ENCODE assay signal across 15 mouse cellular contexts in genomic region chr15:80760935-80761334, GRCm38 (mm10). TPM values are rescaled to one million over a fixed set of nuclear protein-coding genes. Genes with fewer than 3 reads are reported as not detected.
DNase-seq lines count a peak whose midpoint lies in the region; ATAC-seq and TF ChIP-seq lines count a peak whose summit lies in the region.
"Had no signal": no experiment of that assay in that cellular context is flagged by ENCODE, and none has a peak within 500 bp of the region (broad histone marks: within the 10 kb centered on the region; RNA-seq: fewer than 3 reads in every experiment).

No protein-coding gene starts in this region.

- DNase-seq in heart, adult 2 months, result no peak
- peak; percentile 34 for DNase-seq in yolk sac, embryonic 10.5 days (ENCODE audit: low spot score)
- DNase-seq in midbrain, embryonic 10.5 days (ENCODE audit: low spot score), result no peak
- no peak for DNase-seq in thymus, postnatal 25 days
- DNase-seq: adrenal gland, adult 2 months; cerebellum, adult 8-10 months; forebrain, postnatal 0 days; kidney, adult 8-10 months; lung, postnatal 36 days had no signal

- intact Hi-C loops in heart, adult 2 months (cut with DNase I), result no loop called here

- H3K36me3 ChIP-seq in heart, embryonic 13.5 days, result 0 out of 2 replicates have a peak, but pooled peaks cover 2% of the 10 kb centered on the region
- H3K36me3 ChIP-seq in heart, adult 2 months (ENCODE audit: control insufficient read depth, insufficient read depth, low read length), result peaks cover 10% of the 10 kb centered on the region
- H3K36me3 ChIP-seq in liver, embryonic 16.5 days (ENCODE audit: control insufficient read depth, insufficient read depth), result no peaks in the 10 kb centered on the region
- H3K36me3 ChIP-seq in midbrain, embryonic 10.5 days, result no peaks in the 10 kb centered on the region
- H3K36me3 ChIP-seq: hindbrain, embryonic 10.5 days; limb, embryonic 12.5 days had no signal

- no peaks in the 10 kb centered on the region for H3K27me3 ChIP-seq in heart, embryonic 13.5 days (replicated peaks)
- no peaks in the 10 kb centered on the region for H3K27me3 ChIP-seq in heart, adult 2 months (ENCODE audit: control insufficient read depth, insufficient read depth, low read length)
- H3K27me3 ChIP-seq in liver, embryonic 16.5 days (ENCODE audit: control insufficient read depth, insufficient read depth, low read depth, low read length), result no peaks in the 10 kb centered on the region
- H3K27me3 ChIP-seq in midbrain, embryonic 10.5 days (ENCODE audit: low read depth, poor library complexity, severe bottlenecking), result no peaks in the 10 kb centered on the region
- H3K27me3 ChIP-seq: embryonic facial prominence, embryonic 13.5 days; limb, embryonic 12.5 days had no signal

- peak; percentile 25; the same call in 1 of the 2 replicates for ATAC-seq in heart, embryonic 13.5 days (ENCODE audit: extremely low read depth, insufficient number of reproducible peaks, low FRiP score, low TSS enrichment)
- peak; percentile 95 for ATAC-seq in erythroblast, adult 5-6 weeks (replicated peaks; ENCODE audit: low FRiP score, poor library complexity, severe bottlenecking)
- ATAC-seq in liver, embryonic 16.5 days (ENCODE audit: low read depth), result peak; percentile 99
- ATAC-seq: forebrain, postnatal 0 days had no signal

- H3K4me1 ChIP-seq in heart, embryonic 13.5 days, result no peaks in the 10 kb centered on the region; the same call in 1 of the 2 replicates
- H3K4me1 ChIP-seq in heart, adult 2 months (ENCODE audit: control insufficient read depth, insufficient read depth, low read length), result peaks cover 4% of the 10 kb centered on the region
- peaks cover 24% of the 10 kb centered on the region for H3K4me1 ChIP-seq in liver, embryonic 16.5 days (ENCODE audit: control insufficient read depth, low read depth, low read length)
- H3K4me1 ChIP-seq in midbrain, embryonic 10.5 days, result no peaks in the 10 kb centered on the region
- H3K4me1 ChIP-seq: embryonic facial prominence, embryonic 13.5 days; hindbrain, embryonic 10.5 days; limb, embryonic 12.5 days had no signal

- H3K4me2 ChIP-seq in heart, embryonic 13.5 days, result peak overlapping the region; percentile 12; the same call in 1 of the 2 replicates
- peak overlapping the region; percentile 78 for H3K4me2 ChIP-seq in liver, embryonic 16.5 days (ENCODE audit: low read depth, low read length)
- H3K4me2 ChIP-seq: embryonic facial prominence, embryonic 13.5 days; limb, embryonic 12.5 days had no signal

- no peak overlapping the region for H3K9ac ChIP-seq in heart, embryonic 13.5 days
- H3K9ac ChIP-seq in heart, adult 2 months (ENCODE audit: low read depth, low read length), result no peak overlapping the region
- H3K9ac ChIP-seq in liver, embryonic 16.5 days (ENCODE audit: low read depth, low read length), result peak overlapping the region; percentile 71
- H3K9ac ChIP-seq: embryonic facial prominence, embryonic 13.5 days; forebrain, postnatal 0 days; limb, embryonic 12.5 days had no signal

- no peak for TF ChIP-seq EP300 in heart, adult 2 months (IDR thresholded peaks at IDR 0.05; ENCODE audit: insufficient read depth, low read depth, low read length)

- peaks cover 8% of the 10 kb centered on the region; the same call in 1 of the 2 replicates for H3K79me2 ChIP-seq in heart, adult 2 months (replicated peaks; ENCODE audit: control insufficient read depth, insufficient read depth, low read length)

- H3K27ac ChIP-seq in heart, embryonic 13.5 days (replicated peaks), result no peak overlapping the region
- no peak overlapping the region for H3K27ac ChIP-seq in heart, adult 2 months
- peak overlapping the region; percentile 95 for H3K27ac ChIP-seq in liver, embryonic 16.5 days (ENCODE audit: low read length)
- no peak overlapping the region for H3K27ac ChIP-seq in midbrain, embryonic 10.5 days (replicated peaks)
- H3K27ac ChIP-seq: embryonic facial prominence, embryonic 13.5 days; hindbrain, embryonic 10.5 days; limb, embryonic 12.5 days had no signal

- no peak for TF ChIP-seq CTCF in heart, adult 2 months (IDR thresholded peaks at IDR 0.05)

- WGBS in heart, embryonic 13.5 days, result 55% methylated on average over 8 of the region's 8 CpGs
- 77% methylated on average over 8 of the region's 8 CpGs for WGBS in heart, adult 2 months
- WGBS in liver, embryonic 16.5 days (ENCODE audit: insufficient replicate concordance), result 20% methylated on average over 8 of the region's 8 CpGs
- 74% methylated on average over 8 of the region's 8 CpGs for WGBS in midbrain, embryonic 10.5 days

- H3K9me3 ChIP-seq in heart, embryonic 13.5 days, result no peaks in the 10 kb centered on the region
- H3K9me3 ChIP-seq in liver, embryonic 16.5 days (replicated peaks; ENCODE audit: control insufficient read depth, low read length), result no peaks in the 10 kb centered on the region
- no peaks in the 10 kb centered on the region for H3K9me3 ChIP-seq in midbrain, embryonic 10.5 days (replicated peaks)
- H3K9me3 ChIP-seq: embryonic facial prominence, embryonic 13.5 days; hindbrain, embryonic 10.5 days; limb, embryonic 12.5 days had no signal

- no peak for TF ChIP-seq POLR2A in heart, adult 2 months (IDR thresholded peaks at IDR 0.05; ENCODE audit: insufficient read depth, low read depth, low read length)

- H3K4me3 ChIP-seq in heart, embryonic 13.5 days, result no peak overlapping the region
- H3K4me3 ChIP-seq in heart, adult 2 months, result no peak overlapping the region
- H3K4me3 ChIP-seq in liver, embryonic 16.5 days (ENCODE audit: low read depth, low read length), result peak overlapping the region; percentile 55
- H3K4me3 ChIP-seq in midbrain, embryonic 10.5 days, result no peak overlapping the region
- H3K4me3 ChIP-seq: embryonic facial prominence, embryonic 13.5 days; hindbrain, embryonic 10.5 days; limb, embryonic 12.5 days had no signal

RNA-seq across cellular contexts. Expression of gene Tnrc6b, which starts 49.8 kb away (rescaled TPM):
- polyA plus RNA-seq in heart, embryonic 13.5 days (2015; fragmentation: Nextera tagmentation; extraction: Ambion mirVana), result 23.8 and 24.2 TPM in 2 replicates
- total RNA-seq in heart, adult 2 months (2021), result 10 to 100 TPM; 43.7 to 48.1 TPM
- 9.4 and 13.1 TPM in 2 replicates for polyA plus RNA-seq in heart, adult 2 months (2012; rRNA removed)
- total RNA-seq in erythroblast, adult 5-6 weeks (2015; ENCODE audit: low replicate concordance), result 138 and 146 TPM in 2 replicates
- total RNA-seq in erythroblast, adult 5-6 weeks (2017; ENCODE audit: low replicate concordance), result 214 and 245 TPM in 2 replicates
- polyA plus RNA-seq in liver, embryonic 16.5 days (2015; fragmentation: Nextera tagmentation; extraction: Ambion mirVana), result 19.7 and 22.1 TPM in 2 replicates
- 43.5 and 54.7 TPM in 2 replicates for polyA plus RNA-seq in midbrain, embryonic 10.5 days (2016; fragmentation: Nextera tagmentation; extraction: Ambion mirVana)

Comparison
In these comparisons a context has a peak if more than half of its experiments do, and no peak if none do; other contexts are left out.
1. ATAC-seq: peak in every context shown above with its lines; median percentile 99 in liver, embryonic 16.5 days; 95 in erythroblast, adult 5-6 weeks; 25 in heart, embryonic 13.5 days.